Mouse (Mus musculus): ENCODE data around the gene Mpeg1. TPM values are rescaled to one million over a fixed set of nuclear protein-coding genes. Genes with fewer than 3 reads are reported as not detected.

The Mpeg1 gene
- polyA plus RNA-seq, 1 experiment, result 2,361 TPM

DNA sequence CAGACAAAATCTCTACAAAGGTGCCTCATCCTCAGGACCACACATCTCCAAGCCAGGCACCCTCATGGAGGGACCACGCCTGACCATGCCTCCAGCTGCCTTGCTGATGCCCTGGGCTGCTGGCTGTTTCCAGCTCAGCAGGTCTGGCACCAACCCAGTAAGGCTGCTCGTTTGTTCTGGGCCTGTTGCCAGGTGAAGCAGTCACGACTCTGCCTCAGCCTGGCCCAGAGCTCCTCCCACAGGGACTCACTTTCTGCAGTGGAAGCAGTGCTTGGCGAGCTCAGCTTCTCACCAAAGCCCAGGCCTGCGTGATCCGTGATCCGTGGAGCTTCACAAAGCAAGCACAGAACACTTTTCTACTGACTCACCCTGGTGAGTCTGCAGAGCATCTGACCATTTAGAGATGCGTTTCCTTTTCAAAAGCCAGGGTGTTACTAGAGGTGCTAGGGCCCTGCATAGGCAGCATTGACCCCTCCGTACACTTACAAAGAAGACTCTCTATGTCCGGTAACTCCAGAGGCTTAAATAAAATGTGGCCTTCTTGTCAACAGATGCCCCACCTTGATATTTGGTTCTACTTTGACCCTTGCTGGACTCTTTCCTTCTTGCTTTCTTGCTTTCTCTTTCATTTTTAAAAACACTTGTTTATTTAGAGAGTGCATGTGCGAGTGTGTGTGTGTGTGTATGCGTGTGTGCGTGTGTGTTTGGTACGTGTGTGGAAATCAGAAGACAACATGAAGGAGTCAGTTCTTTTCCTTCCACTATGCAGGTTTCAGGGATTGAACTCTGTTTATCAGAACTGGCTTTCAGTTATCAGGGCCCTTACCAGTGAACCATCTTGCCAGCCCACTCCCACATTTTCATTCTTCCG lies 15.0 kb downstream of the Mpeg1 start:
- TF ChIP-seq POLR2A (IDR thresholded peaks at IDR 0.05; ENCODE audit: borderline replicate concordance, low read depth, low read length), result no peak
- no peak for TF ChIP-seq CTCF (IDR thresholded peaks at IDR 0.05; ENCODE audit: low read depth, low read length)

DNA sequence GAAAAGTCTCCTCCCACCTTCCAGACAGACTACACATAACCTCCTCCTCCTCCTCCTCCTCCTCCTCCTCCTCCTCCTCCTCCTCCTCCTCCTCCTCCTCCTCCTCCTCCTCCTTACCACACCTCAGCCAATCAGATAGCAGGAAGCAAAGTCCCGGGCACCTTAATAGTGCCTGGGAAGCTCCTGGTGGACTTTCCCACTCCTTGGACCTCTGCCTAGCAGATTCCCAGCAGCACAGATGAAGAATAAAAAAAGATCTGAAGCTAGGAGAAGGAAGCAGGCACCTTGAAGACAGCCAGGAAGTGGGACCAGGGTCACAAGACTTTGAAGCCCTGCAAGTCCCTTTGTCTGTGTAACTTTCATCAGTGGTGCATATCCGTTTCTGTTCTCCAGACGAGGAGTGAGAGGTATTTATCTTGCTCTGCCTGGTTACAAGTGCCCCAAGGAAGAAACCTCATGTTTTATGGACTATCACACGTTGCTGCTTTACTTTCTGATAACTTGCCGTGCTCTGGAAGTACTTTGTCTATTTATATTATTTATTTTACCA lies 16.2 kb downstream of the Mpeg1 start:
- TF ChIP-seq POLR2A (IDR thresholded peaks at IDR 0.05; ENCODE audit: borderline replicate concordance, low read depth, low read length) (no peak), CTCF (IDR thresholded peaks at IDR 0.05; ENCODE audit: low read depth, low read length) (no peak)
- Histone ChIP-seq H3K4me3 (ENCODE audit: insufficient read depth, low read length) (no peak overlapping the region), H3K4me1 (ENCODE audit: control insufficient read depth, insufficient read depth, low read length) (peaks cover 61% of the 10 kb centered on the region), H3K27ac (ENCODE audit: insufficient read depth, low read depth, low read length) (no peak overlapping the region)

More for the DNA sequence above, 15.0 kb downstream of the Mpeg1 start:
- Histone ChIP-seq H3K4me3 (ENCODE audit: insufficient read depth, low read length) (peak overlapping the region; percentile 41), H3K27ac (ENCODE audit: insufficient read depth, low read depth, low read length) (peak overlapping the region; percentile 65), H3K4me1 (ENCODE audit: control insufficient read depth, insufficient read depth, low read length) (peaks cover 71% of the 10 kb centered on the region)

DNA sequence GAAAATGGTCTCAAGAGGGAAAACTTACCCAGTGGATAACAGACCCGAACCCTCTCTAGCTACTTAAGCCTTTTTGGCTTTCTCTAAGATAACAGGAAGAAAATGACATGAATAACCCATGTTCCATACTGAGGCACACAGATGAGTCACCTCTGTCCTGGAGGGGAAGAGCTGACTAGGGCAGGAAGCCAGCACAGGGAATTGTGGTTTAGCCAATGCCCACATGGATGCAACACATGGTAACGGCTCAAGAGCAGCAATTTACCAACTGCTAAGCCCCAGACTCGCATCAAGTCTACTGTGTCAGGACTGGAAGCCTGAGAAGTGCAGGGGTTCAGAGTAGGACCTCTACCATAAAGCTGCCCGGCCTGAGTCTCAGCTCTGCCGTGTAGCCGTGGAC lies 17.8 kb downstream of the Mpeg1 start:
- H3K4me1 ChIP-seq (ENCODE audit: control insufficient read depth, insufficient read depth, low read length), result peaks cover 48% of the 10 kb centered on the region
- H3K27ac ChIP-seq (ENCODE audit: insufficient read depth, low read depth, low read length), result peak overlapping the region; percentile 26; the same call in 1 of the 2 replicates
- TF ChIP-seq CTCF (IDR thresholded peaks at IDR 0.05; ENCODE audit: low read depth, low read length), result no peak
- no peak for TF ChIP-seq POLR2A (IDR thresholded peaks at IDR 0.05; ENCODE audit: borderline replicate concordance, low read depth, low read length)
- H3K4me3 ChIP-seq (ENCODE audit: insufficient read depth, low read length), result no peak overlapping the region

DNA sequence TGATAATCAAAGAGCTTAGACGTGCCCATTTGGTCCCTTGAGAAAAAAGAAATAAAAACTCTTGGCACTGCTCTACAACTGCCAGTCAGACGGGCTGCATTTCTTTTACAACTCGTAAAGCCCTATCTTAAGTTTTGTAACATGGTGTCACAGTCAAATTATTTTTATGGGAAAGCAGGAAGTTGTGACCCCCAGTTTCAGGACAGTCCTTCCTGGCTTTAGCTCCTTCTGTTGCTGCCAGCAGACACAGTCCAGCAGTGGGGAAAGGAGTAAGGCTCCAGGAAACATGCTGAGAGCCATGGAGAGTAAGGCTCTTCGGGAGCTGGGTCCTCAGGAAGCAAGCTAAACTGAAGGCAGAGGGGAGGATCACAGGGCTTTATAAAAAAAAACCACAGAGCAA lies 23.2 kb downstream of the Mpeg1 start:
- Histone ChIP-seq H3K4me1 (ENCODE audit: control insufficient read depth, insufficient read depth, low read length) (peaks cover 39% of the 10 kb centered on the region), H3K4me3 (ENCODE audit: insufficient read depth, low read length) (no peak overlapping the region), H3K27ac (ENCODE audit: insufficient read depth, low read depth, low read length) (no peak overlapping the region)
- no peak for TF ChIP-seq POLR2A (IDR thresholded peaks at IDR 0.05; ENCODE audit: borderline replicate concordance, low read depth, low read length)

DNA sequence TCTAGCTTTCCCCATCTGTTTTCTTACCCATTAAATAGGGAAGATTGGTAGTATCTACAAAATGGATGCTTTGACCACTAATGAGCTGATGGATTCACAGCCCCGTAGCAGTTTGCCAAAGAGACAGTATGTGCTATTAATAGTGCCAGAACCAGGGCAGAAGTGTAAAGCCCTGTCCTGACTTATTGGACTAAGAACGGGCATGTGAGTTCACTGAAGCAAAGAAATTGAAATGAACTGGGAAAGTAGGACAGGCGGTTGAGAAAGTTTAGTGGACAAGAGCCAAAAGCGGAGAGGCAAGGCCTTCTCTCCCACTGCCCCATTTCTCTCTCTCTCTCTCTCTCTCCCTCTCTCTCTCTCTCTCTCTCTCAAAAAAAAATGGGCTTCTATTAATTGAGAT lies 23.6 kb downstream of the Mpeg1 start:
- no peak for TF ChIP-seq CTCF (IDR thresholded peaks at IDR 0.05; ENCODE audit: low read depth, low read length)
- TF ChIP-seq POLR2A (IDR thresholded peaks at IDR 0.05; ENCODE audit: borderline replicate concordance, low read depth, low read length), result no peak
- Histone ChIP-seq H3K4me3 (ENCODE audit: insufficient read depth, low read length) (no peak overlapping the region), H3K27ac (ENCODE audit: insufficient read depth, low read depth, low read length) (no peak overlapping the region), H3K4me1 (ENCODE audit: control insufficient read depth, insufficient read depth, low read length) (peaks cover 35% of the 10 kb centered on the region)

DNA sequence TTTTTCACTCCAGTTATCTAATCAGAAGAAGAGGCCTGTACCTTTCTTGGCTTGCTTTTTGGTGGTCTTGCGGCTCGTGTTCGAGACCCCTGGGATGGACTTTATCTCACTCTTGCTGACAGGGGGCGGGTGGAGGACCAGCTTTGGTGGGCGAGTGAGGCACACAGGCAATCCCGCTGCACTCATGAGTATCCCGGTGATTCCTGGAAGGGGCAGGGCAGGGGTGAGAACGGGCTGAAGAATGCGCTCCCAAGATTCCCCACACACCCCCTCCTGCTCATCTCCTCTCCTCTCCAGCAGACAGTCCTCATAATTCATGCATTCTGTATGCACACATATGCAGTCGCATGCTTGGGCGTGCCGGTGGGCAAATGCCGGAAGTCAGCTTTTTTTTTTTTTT lies 24.6 kb downstream of the Mpeg1 start:
- Histone ChIP-seq H3K27ac (ENCODE audit: insufficient read depth, low read depth, low read length) (no peak overlapping the region), H3K4me3 (ENCODE audit: insufficient read depth, low read length) (no peak overlapping the region), H3K4me1 (ENCODE audit: control insufficient read depth, insufficient read depth, low read length) (peaks cover 32% of the 10 kb centered on the region)
- no peak for TF ChIP-seq POLR2A (IDR thresholded peaks at IDR 0.05; ENCODE audit: borderline replicate concordance, low read depth, low read length)
- TF ChIP-seq CTCF (IDR thresholded peaks at IDR 0.05; ENCODE audit: low read depth, low read length), result no peak

DNA sequence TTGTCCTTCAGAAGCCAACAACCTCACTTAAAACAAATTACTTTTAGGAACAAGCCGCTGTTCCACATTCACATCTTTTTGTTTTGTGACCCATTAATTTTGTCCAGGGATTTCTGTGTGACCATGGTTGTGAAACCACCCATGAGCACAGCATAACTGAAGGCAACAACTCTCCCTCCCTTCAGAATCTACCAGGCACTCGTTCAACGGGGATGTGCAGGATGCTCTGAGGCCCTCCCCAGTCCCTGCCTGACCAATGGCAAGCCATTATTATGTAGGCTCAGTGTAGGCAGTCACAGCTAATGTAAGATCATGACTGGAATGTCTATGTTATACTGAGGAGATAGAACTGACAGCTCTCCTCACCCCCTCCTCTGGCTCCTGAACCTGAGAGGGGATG lies 25.1 kb downstream of the Mpeg1 start:
- Histone ChIP-seq H3K4me1 (ENCODE audit: control insufficient read depth, insufficient read depth, low read length) (peaks cover 32% of the 10 kb centered on the region), H3K27ac (ENCODE audit: insufficient read depth, low read depth, low read length) (no peak overlapping the region), H3K4me3 (ENCODE audit: insufficient read depth, low read length) (no peak overlapping the region)
- TF ChIP-seq POLR2A (IDR thresholded peaks at IDR 0.05; ENCODE audit: borderline replicate concordance, low read depth, low read length) (no peak), CTCF (IDR thresholded peaks at IDR 0.05; ENCODE audit: low read depth, low read length) (no peak)

DNA sequence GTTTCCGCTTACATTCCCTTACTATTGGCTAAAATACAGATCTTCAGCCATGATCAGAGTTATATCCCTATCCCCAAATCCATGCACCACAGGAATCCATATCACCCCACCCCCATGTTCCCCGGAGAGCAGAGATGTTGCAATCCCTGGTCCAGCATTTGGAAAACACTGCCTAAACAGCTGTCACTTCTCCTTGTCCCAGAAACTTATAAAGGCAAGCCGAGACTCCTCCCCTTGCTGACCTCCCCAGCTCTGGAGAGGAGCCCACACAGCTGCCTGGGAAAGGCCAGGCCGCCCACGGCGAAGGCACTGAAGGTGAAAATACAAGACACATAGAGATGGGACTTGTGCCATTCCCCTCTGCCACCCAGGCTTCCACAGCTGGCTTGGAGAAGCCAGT lies 26.3 kb downstream of the Mpeg1 start:
- Histone ChIP-seq H3K27ac (ENCODE audit: insufficient read depth, low read depth, low read length) (no peak overlapping the region), H3K4me1 (ENCODE audit: control insufficient read depth, insufficient read depth, low read length) (peaks cover 32% of the 10 kb centered on the region), H3K4me3 (ENCODE audit: insufficient read depth, low read length) (no peak overlapping the region)
- TF ChIP-seq CTCF (IDR thresholded peaks at IDR 0.05; ENCODE audit: low read depth, low read length) (no peak), POLR2A (IDR thresholded peaks at IDR 0.05; ENCODE audit: borderline replicate concordance, low read depth, low read length) (no peak)

DNA sequence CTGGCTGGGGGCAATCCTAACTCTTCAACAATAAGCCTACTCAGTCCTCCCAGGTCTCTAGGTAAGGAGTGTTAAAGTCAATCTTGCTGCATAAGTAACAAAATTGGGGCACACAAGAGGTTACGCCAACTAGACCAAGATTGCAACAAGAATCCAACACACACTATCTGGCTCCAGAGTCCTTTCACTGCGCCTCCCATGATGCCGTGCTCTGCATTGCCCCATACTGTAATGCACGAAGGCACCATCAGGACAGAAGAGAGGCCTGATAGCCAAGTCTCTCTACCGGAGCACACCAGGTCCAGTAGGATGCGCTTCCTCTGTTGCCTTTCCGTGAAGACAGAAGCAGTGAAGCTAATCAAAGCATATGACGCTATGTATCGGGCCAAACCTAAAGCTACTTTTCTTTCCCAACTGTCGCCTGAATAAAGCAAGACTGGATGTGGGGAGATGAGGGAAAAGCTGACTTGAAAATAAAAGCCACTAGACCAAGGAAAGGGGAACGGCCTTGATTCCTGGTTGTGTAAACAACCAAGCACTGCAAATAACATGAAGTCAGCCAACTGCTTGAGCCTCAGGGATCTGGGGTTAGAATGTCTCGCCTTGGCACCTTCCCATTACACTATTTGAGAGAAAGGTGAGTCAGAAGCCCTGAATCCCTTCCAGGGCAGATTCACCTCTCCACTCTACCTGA lies 27.1 kb downstream of the Mpeg1 start:
- Histone ChIP-seq H3K27ac (ENCODE audit: insufficient read depth, low read depth, low read length) (no peak overlapping the region), H3K4me1 (ENCODE audit: control insufficient read depth, insufficient read depth, low read length) (peaks cover 32% of the 10 kb centered on the region), H3K4me3 (ENCODE audit: insufficient read depth, low read length) (no peak overlapping the region)
- TF ChIP-seq CTCF (IDR thresholded peaks at IDR 0.05; ENCODE audit: low read depth, low read length), result no peak
- TF ChIP-seq POLR2A (IDR thresholded peaks at IDR 0.05; ENCODE audit: borderline replicate concordance, low read depth, low read length), result no peak
